Mouse (Mus musculus) intestine, embryonic 16.5 days (tissue): ENCODE measurements at regions not wholly inside any gene's neighbourhood (a gene's known extent, or its start where the extent isn't known, plus 50 kb on each side); places are given as distances from the start of the nearest gene placed in this dataset.

Source experiments
- ATAC-seq: fragments of 200-750 bp; cut with Nextera tagmentation; 2 replicates; pipeline ENCODE4 v1.8.0; 2017; ENCODE audit warnings: moderate TSS enrichment, moderate library complexity
- H3K27ac ChIP-seq: fragments of 300-500 bp; sonication (generic); 2 replicates; pipeline ENCODE4 v1.5.1; 2014; ENCODE audit warnings: mild to moderate bottlenecking, low read length
- H3K27me3 ChIP-seq: fragments of 300-500 bp; sonication (generic); replicated peaks from 2 replicates; pipeline ENCODE4 v1.6.1; 2014; ENCODE audit warnings: low read length, control low read depth, mixed read lengths; ENCODE audit not compliant: control insufficient read depth, insufficient read depth
- H3K36me3 ChIP-seq: fragments of 300-500 bp; sonication (generic); 2 replicates; pipeline ENCODE4 v1.6.1; 2014; ENCODE audit warnings: low read length, control low read depth; ENCODE audit not compliant: control insufficient read depth, insufficient read depth
- H3K4me1 ChIP-seq: fragments of 300-500 bp; sonication (generic); 2 replicates; pipeline ENCODE4 v1.6.1; 2014; ENCODE audit warnings: low read length, control low read depth, mixed read lengths; ENCODE audit not compliant: control insufficient read depth, insufficient read depth
- H3K4me2 ChIP-seq: fragments of 300-500 bp; sonication (generic); 2 replicates; pipeline ENCODE4 v1.6.1; 2014; ENCODE audit warnings: low read depth, low read length, control low read depth
- H3K4me3 ChIP-seq: fragments of 300-500 bp; sonication (generic); 2 replicates; pipeline ENCODE4 v1.5.1; 2014; ENCODE audit warnings: mild to moderate bottlenecking, low read length
- H3K9ac ChIP-seq: fragments of 300-500 bp; sonication (generic); 2 replicates; pipeline ENCODE4 v1.6.1; 2014; ENCODE audit warnings: low read depth, low read length
- H3K9me3 ChIP-seq: fragments of 300-500 bp; sonication (generic); 2 replicates; pipeline ENCODE4 v1.6.1; 2016; ENCODE audit warnings: low read length, control low read depth; ENCODE audit not compliant: control insufficient read depth
- WGBS: fragments of 180-500 bp; shearing (Covaris S2); extraction: QIAGEN DNeasy Blood & Tissue Kit; methylation state at CpG from one replicate; pipeline ENCODE4 v1.1.7; 2014; 5-methylcytosine and 5-hydroxymethylcytosine counted together

- Histone ChIP-seq H3K9ac (no peak overlapping the region), H3K4me3 (no peak overlapping the region), H3K4me2 (no peak overlapping the region), H3K27me3 (no peaks in the 10 kb centered on the region), H3K36me3 (no peaks in the 10 kb centered on the region), H3K4me1 (peaks cover 3% of the 10 kb centered on the region), H3K27ac (no peak overlapping the region), H3K9me3 (no peaks in the 10 kb centered on the region)
- 54% methylated on average over 17 of the region's 17 CpGs for WGBS
- ATAC-seq = no peak
Measured at GRCm38 (mm10) chr4:9010381-9011128, 771.7 kb upstream of the Car8 start.

- WGBS = 31% methylated on average over 4 of the region's 4 CpGs
- H3K4me1 ChIP-seq = no peaks in the 10 kb centered on the region
Measured at GRCm38 (mm10) chr4:9009656-9010055, 770.8 kb upstream of the Car8 start.

GRCm38 (mm10) chr4:9005938-9006626 is 767.2 kb upstream of the Car8 start:
- WGBS = 39% methylated on average over 8 of the region's 8 CpGs
- H3K4me3 ChIP-seq = no peak overlapping the region
- no peak overlapping the region for H3K27ac ChIP-seq
- no peak for ATAC-seq
- H3K4me2 ChIP-seq = no peak overlapping the region
- H3K36me3 ChIP-seq = no peaks in the 10 kb centered on the region
- H3K4me1 ChIP-seq = no peaks in the 10 kb centered on the region
- H3K9ac ChIP-seq = no peak overlapping the region
- H3K9me3 ChIP-seq = no peaks in the 10 kb centered on the region
- no peaks in the 10 kb centered on the region for H3K27me3 ChIP-seq

More at GRCm38 (mm10) chr4:9009656-9010055, 770.8 kb upstream of the Car8 start:
- no peaks in the 10 kb centered on the region for H3K36me3 ChIP-seq
- H3K27me3 ChIP-seq = no peaks in the 10 kb centered on the region
- no peak overlapping the region for H3K4me2 ChIP-seq
- H3K9me3 ChIP-seq = no peaks in the 10 kb centered on the region
- H3K4me3 ChIP-seq = no peak overlapping the region
- H3K27ac ChIP-seq = no peak overlapping the region
- ATAC-seq = peak; percentile 44; the same call in 1 of the 2 replicates
- H3K9ac ChIP-seq = no peak overlapping the region

- no peak for ATAC-seq
- Histone ChIP-seq H3K4me1 (no peaks in the 10 kb centered on the region), H3K27me3 (no peaks in the 10 kb centered on the region), H3K9ac (no peak overlapping the region), H3K9me3 (no peaks in the 10 kb centered on the region), H3K27ac (no peak overlapping the region), H3K4me2 (no peak overlapping the region), H3K4me3 (no peak overlapping the region), H3K36me3 (no peaks in the 10 kb centered on the region)
- WGBS = 78% methylated on average over 1 of the region's 1 CpGs
Measured at GRCm38 (mm10) chr4:9003891-9004290, 765.0 kb upstream of the Car8 start.

- no peak overlapping the region for H3K4me3 ChIP-seq
- no peak overlapping the region for H3K4me2 ChIP-seq
- no peaks in the 10 kb centered on the region for H3K36me3 ChIP-seq
- no peak overlapping the region for H3K9ac ChIP-seq
- H3K27ac ChIP-seq = no peak overlapping the region
- no peak for ATAC-seq
- no peaks in the 10 kb centered on the region for H3K9me3 ChIP-seq
- WGBS = 85% methylated on average over 6 of the region's 6 CpGs
- H3K4me1 ChIP-seq = no peaks in the 10 kb centered on the region
- H3K27me3 ChIP-seq = no peaks in the 10 kb centered on the region
Measured at GRCm38 (mm10) chr4:9002380-9002779, 763.5 kb upstream of the Car8 start.

GRCm38 (mm10) chr4:8998606-8999005 is 759.8 kb upstream of the Car8 start:
- Histone ChIP-seq H3K4me3 (no peak overlapping the region), H3K4me2 (no peak overlapping the region), H3K27ac (no peak overlapping the region), H3K27me3 (no peaks in the 10 kb centered on the region), H3K9me3 (no peaks in the 10 kb centered on the region), H3K4me1 (no peaks in the 10 kb centered on the region), H3K36me3 (no peaks in the 10 kb centered on the region), H3K9ac (no peak overlapping the region)
- no peak for ATAC-seq
- 82% methylated on average over 4 of the region's 4 CpGs for WGBS

GRCm38 (mm10) chr4:8992171-8992570 is 753.3 kb upstream of the Car8 start:
- H3K9ac ChIP-seq = no peak overlapping the region
- H3K9me3 ChIP-seq = no peaks in the 10 kb centered on the region
- H3K36me3 ChIP-seq = no peaks in the 10 kb centered on the region
- H3K27ac ChIP-seq = no peak overlapping the region
- no peaks in the 10 kb centered on the region for H3K27me3 ChIP-seq
- 0 out of 2 replicates have a peak, but pooled peaks cover 3% of the 10 kb centered on the region for H3K4me1 ChIP-seq
- H3K4me3 ChIP-seq = no peak overlapping the region
- no peak overlapping the region for H3K4me2 ChIP-seq
- no peak for ATAC-seq
- 64% methylated on average over 1 of the region's 1 CpGs for WGBS

- ATAC-seq = no peak
- no peak overlapping the region for H3K9ac ChIP-seq
Measured at GRCm38 (mm10) chr4:8990551-8990950, 751.7 kb upstream of the Car8 start.

GRCm38 (mm10) chr4:8989614-8990013 is 750.8 kb upstream of the Car8 start:
- ATAC-seq = no peak
- H3K4me2 ChIP-seq = no peak overlapping the region
- whole genome bisulfite sequencing = 73% methylated on average over 6 of the region's 6 CpGs

More at GRCm38 (mm10) chr4:8990551-8990950, 751.7 kb upstream of the Car8 start:
- Histone ChIP-seq H3K4me2 (no peak overlapping the region), H3K27me3 (no peaks in the 10 kb centered on the region), H3K36me3 (no peaks in the 10 kb centered on the region), H3K4me1 (0 out of 2 replicates have a peak, but pooled peaks cover 3% of the 10 kb centered on the region), H3K9me3 (no peaks in the 10 kb centered on the region), H3K4me3 (no peak overlapping the region), H3K27ac (no peak overlapping the region)
- 82% methylated on average over 5 of the region's 5 CpGs for WGBS

More at GRCm38 (mm10) chr4:8989614-8990013, 750.8 kb upstream of the Car8 start:
- H3K27ac ChIP-seq = no peak overlapping the region
- H3K4me1 ChIP-seq = peaks cover 5% of the 10 kb centered on the region; the same call in 1 of the 2 replicates
- no peak overlapping the region for H3K9ac ChIP-seq
- H3K36me3 ChIP-seq = no peaks in the 10 kb centered on the region
- H3K4me3 ChIP-seq = no peak overlapping the region
- H3K9me3 ChIP-seq = no peaks in the 10 kb centered on the region
- no peaks in the 10 kb centered on the region for H3K27me3 ChIP-seq
